Mouse (Mus musculus): ENCODE data around the gene Plekhg3.

The Plekhg3 gene

DNA sequence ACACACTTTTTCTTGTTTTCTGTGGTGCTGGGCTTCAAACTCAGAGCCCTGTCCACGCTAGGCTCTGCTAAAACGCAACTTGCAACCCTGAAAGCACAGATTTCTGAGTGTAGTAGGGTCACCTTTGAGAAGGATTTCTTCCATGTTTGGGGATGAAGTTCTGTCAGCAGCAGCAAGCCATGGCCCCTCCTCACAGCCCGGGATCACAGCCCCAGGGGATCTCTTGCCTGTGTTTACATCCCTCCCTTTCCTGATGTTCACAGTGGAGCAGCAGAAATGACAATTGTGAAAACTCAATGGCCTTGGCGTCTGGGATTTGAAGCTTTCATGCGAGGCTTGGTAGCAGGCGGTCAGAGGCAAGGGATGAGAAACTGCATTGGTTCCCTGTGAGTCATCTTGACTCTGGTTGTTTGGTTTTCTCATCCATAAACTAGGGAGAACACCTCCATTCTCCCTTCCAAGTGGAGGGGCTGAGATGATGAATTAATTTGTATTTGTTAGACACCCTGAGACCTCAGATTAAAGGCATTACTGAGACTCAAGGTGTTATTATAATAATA is at the start of gene Plekhg3:
TSS of gene Plekhg3 (plus strand) at position 312 of the 560 bp plus-strand sequence.
- DNase-seq (ENCODE audit: low spot score), result no peak

DNA sequence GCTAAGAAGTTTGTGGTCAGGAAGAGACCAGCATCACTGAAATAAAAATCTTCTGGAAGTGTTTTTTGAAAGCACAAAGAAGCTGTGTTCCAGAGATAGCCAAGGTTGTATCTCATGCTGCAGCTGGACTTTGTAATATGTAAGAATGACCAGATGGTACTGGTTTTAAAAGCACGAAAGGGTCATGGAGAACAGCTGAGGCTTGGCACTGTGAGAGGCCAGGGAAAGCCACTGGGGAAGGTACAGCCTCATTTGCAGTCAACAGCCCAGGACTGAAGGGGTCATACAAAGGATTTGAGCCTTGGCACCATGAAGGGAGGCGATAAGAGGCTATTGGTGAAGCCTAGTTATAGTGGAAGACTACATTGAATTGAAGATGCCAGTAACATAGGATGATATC is 48.2 kb upstream of the Plekhg3 start:
- no peak for DNase-seq (ENCODE audit: low spot score)

DNA sequence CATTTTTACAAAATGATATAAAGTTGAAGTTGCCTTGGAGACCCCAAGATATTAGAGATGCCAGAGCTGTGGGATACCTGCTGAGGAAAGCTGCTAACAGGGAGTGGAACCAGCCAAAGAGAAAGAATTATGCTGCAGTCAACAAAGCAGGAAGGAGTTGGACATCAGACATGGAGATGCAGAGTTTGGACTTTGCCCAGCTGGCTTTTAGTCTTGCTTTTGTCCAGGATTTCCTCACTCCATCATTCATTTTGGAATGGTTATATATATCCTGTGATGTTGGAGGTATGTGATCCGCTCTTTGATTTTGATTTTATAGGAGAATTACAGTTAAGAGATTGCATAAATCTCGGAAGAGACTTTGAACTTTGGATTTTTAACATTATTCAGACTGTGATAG is 47.7 kb upstream of the Plekhg3 start:
- DNase-seq (ENCODE audit: low spot score), result no peak

DNA sequence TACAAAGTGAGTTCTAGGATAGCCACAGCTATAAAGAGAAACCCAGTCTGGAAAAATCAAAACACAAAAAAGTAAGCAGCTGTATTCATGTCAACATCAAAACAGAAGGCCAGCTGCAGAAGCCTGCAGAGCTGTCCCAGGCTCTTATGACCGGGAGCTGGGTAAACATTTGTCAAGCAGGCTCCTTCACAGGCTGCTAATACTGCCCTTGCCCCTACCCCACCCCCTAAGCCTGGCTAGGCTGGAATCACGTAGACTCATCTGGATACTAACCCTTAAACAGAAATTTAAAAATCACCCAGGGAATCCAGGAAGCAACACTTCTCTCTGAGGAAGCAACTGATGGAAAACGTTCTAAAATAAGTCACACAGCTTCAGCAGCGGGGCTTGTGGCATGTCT is 45.8 kb upstream of the Plekhg3 start:
- no peak for DNase-seq (ENCODE audit: low spot score)

DNA sequence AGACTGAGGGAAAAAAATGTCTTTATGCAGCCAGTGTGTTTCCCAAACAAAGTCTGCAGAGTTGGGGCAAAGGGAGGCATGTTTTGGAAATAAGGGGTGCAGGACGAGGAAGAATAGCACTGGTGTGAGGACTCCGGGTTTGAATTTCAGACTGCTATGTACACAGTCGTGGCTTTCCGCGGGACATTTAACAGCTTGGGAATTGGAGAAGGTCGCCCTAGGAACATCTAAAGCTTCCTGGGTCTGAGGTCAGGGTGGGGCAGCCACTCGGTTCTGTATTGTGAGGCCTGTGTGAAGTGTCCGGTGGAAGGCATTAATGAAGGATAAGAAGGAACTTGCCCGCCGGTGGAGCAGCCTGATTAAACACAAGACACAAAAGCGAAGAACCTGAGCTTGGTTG is 45.3 kb upstream of the Plekhg3 start:
- no peak for DNase-seq (ENCODE audit: low spot score)

DNA sequence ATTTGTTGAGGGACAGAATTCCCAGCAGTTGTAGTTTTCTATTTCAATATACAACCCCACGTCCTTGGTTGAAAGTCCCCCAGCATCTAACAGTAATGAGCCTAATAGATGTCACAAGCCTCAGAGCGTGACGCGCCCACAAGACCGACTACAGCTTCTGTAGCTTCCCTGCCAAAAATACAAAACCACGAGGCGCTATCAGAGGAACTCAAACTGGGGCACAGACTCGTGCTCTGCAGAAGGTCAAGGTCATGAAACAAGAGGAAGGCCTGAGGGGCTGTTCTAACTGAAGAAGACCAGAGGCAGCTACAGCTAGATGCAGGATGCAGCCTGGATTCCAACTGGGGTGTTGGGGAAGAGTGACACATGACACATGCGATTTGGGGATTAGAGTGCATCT is 43.7 kb upstream of the Plekhg3 start:
- DNase-seq (ENCODE audit: low spot score), result no peak

DNA sequence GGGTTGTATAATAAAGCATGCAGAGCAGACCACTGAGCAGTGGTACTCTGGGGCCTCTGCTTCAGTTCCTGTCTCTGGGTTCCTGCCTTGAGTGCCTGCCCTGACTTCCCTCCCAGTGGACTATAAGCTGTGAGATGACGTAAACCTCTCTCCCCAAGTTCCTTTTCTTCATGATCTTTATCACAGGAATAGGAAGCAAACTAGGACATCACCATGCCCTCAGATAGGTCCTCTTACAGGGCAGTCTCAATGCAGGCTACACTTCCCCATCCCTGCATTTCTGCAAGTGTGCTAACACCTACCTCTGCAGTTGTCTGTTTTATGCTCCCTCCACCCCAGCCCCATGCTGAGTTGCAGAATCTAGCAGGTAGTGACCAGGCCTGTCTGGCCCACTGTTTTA is 39.9 kb upstream of the Plekhg3 start:
- no peak for DNase-seq (ENCODE audit: low spot score)

DNA sequence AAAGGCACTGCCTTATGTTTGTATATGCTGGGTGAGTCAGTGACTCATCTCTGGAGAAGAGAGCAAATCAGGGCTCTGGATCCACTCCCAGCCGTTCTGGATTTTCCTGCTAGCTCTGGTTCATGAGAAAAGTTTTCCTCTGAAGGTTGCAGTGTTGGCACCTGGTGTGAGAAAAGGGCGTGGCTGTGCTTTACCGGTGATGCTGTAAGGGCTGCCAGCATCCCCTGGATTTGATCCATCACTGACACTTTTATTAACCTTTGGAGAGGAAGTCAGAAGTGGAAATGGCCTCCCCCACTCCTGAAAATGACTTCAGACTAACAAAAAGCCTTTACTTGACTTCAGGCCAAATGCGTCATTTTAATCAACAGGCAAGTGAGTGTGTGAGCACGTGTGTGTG is 37.2 kb upstream of the Plekhg3 start:
- no peak for DNase-seq (ENCODE audit: low spot score)

DNA sequence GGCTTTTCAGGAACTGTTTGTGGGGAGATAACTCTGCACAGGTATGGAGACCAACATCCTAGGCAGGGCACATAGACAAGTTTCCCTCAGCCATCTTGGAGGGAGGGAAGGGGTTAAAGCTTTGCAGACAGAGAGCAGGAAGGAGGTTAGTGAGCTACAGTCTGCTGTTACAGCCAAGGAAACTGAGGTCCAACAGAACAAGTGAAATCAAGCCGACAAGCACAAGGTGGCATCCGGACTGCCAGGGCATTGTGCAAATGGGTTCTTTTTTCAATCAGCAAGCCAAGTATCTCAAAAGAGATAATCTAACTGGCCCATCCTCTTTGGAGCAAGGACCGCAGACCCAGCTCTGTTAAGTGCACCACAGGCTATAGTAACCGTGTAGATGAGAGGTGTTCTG is 35.3 kb upstream of the Plekhg3 start:
- DNase-seq (ENCODE audit: low spot score), result no peak

DNA sequence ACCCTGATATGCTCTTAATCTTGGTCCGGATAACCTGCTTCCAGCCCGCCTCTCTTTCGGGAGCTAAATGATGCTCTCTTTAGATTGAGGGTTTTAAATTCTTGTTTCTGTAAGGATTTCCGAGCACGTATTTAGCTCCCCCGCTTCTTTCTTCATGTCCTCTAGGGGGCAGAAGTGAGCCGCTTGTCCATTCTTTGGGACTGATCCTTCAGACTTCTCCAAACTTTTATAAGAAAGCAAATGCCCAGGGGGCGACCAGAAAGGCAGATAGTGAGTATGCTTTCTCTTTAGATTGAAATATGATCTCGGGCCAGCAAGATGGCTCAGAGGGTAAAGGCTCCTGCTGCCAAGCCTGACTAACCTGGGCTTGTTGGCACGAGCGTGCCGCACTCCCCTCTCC is 34.4 kb upstream of the Plekhg3 start:
- DNase-seq (ENCODE audit: low spot score), result peak; percentile 89

DNA sequence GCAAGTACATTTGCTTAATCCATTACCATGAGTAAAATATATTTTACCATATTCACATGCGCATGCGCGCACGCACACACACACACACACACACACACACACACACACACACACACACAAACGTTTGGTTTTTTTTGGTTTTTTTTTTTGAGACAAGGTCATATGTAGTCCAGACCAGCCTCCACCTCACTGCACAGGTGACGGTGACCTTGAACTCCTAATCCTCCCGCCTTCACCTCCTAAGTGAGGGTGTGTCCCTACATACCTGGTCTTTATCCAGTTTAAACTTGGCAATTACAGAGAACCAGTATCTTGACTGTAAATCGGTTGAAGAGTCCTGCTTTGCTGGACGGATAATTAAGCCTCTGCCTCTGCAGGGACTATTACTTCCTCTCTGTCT is 31.4 kb upstream of the Plekhg3 start:
- no peak for DNase-seq (ENCODE audit: low spot score)

DNA sequence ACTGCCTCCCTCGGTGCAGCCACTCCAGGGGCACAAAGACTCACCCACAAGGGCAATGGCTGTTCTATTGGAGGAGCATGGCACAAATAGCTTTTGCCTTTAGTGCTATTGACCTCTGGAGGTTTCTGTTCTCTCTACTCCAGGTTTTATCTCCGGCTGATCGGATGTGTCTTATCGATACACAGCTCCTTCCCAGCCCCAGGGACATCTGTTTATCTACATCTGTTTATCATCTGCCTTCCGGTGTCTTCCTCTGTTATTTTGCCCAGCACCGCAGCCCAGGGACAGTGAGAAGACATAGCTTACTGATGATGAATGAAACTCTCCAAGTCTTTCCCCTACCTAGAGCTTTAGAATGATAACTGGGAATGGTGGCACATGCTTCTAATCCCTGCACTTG is 30.6 kb upstream of the Plekhg3 start:
- no peak for DNase-seq (ENCODE audit: low spot score)

DNA sequence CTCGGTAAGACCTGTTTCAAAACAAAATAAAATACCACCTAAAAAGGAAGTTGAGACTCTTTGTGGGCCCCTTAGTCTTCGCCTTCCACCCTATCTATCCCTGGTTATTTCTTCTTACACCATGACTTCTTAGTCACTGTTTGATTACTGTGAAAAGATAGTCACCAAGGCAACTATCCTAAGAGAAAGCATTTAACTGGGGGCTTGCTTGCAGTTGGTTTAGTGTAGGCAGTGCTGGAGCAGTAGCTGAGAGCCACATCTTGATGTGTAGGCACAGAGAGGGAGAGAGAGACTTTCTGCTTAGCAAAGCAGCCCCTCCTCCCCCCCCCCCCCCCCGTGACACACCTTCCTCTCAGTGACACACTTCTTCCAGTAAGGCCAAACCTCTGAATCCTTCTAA is 29.8 kb upstream of the Plekhg3 start:
- DNase-seq (ENCODE audit: low spot score), result no peak

DNA sequence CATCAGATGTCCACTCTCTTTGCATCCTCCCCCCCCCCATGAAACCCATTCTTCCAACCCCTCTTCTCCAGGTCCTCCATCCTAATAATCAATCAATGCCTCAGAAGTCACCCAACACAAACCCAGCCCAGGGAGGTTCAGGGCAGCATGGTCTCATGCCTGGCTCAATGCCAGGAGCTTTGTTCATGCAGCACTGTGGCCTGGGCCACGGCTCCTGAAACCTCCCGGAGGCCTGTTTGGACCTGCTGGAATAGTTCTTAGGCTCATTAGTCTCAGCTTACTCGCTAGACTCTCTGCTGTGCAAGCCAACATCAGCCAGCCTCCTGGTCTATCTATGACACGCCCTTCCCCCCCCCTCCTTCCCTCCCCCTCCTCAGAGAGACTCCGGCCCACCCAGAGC is 27.7 kb upstream of the Plekhg3 start:
- DNase-seq (ENCODE audit: low spot score), result no peak

DNA sequence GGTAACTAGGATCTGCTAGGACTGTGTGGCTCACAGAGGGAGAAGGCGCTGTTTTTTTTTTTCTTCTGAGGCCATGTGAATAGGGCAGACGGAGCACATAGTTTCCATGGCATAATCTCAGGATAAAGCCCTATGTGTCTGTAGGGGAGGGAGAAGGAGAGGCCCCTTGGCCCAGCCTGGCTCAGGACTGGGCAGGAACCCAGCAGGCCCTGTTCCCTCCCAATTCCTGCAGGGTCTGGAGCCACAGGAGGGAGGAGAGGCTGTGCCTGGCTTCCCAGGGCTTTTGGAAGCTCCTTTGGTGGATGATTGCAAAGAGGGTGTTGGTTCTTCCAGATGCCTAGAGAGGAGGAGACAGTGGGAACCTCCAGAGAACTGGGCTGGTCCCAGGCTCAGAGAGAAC is 24.2 kb upstream of the Plekhg3 start:
- DNase-seq (ENCODE audit: low spot score), result no peak

DNA sequence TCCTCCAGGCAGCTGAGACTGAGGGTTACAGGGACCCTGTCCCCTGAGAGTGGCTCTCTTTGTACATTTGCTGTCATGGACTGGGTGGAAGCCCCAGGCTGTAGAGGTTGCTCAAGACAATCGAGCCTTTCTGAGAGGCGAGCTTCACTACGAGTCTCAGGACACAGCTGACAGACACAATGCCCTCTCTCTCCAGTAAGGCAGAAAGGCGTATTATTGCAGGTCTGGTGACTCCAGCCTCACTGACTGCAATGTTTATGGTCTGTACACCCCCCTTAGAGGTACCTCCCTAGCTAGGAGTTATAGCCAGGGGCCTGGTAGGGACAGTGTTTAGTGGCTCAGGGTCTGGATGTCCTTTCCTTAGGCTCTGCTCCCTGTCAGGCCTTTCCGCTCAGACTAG is 22.9 kb upstream of the Plekhg3 start:
- DNase-seq (ENCODE audit: low spot score), result peak; percentile 34

DNA sequence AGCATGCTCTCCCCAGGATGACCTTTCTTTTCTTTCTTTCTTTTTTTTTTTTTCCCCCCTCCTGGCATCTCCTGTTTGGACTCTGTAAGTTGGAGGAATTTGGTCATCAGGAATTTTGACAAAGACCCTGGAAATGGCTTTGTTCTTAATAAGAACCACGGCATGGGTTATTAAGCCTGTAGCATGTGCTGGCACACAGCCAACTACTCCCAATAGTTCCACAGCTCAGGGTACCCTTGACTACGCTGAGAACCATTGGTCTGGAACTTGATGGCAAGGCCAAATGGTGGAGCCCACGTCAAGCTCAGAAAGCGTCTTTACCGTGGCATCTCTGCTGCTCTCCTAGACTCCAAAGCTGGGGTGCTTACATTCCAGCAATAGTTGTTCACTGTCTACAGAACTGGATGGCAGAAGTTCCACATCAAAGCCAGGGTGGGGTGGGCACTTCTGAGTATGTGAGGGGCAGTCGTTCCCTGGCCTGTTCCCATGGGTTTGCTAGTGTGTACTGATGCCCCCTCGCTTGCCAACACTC is 21.7 kb upstream of the Plekhg3 start:
- no peak for DNase-seq (ENCODE audit: low spot score)

DNA sequence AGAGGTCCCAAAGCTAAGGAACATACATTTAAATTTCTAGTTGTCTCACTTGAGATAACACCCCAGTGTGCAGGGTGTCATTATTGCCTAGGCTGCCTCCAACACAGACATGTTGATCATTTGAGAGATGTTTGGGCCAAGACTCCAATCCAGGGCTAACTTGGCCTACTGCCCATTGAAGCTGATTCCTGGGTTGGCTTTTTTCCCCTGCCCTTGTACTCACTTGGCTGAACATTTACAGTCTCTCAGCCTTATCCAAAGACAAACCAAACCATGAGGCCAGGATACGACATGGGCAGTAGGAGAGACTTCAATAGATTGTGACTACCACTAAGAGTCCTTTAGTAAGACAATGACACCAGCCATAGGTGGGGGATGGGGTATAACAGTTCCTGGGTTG is 18.0 kb upstream of the Plekhg3 start:
- DNase-seq (ENCODE audit: low spot score), result no peak

DNA sequence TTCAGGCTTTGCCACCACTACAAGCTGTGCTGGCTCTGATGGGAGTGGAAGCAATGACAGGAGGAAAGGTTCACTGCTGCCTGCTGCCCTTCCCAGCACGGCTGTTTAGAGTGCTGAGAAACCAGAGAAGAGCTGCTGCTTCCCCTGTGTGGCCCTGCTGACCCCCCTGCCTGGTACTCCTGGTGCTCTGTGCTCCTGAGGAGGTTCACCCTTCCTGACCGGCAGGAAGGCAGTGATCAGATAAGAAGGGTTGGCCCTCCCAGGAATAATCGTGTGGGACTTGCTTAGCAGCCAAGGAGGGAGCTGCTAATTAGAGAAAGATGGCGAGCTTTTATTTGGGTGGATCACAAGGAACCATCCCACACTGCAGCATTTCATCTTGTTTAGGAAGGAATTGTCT is 15.8 kb upstream of the Plekhg3 start:
- no peak for DNase-seq (ENCODE audit: low spot score)

DNA sequence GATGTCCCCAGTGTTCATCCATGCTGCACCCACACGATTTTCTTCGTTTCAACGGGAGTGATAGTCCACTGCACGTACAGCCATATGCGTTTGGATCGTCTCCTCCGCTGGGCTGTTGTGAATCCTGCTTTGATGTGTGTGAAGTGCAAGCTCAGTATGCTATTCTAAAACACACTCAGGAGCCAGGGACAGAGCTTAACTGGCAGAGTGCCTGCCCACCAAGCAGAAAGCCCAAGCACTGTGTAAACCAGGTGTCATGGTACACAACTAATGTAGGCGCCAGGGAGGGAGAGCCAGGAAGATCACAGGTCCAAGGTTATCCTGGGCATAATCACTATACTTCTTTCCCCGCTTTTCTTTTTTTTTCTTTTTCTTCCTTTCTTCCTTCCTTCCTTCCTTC is 12.7 kb upstream of the Plekhg3 start:
- no peak for DNase-seq (ENCODE audit: low spot score)

DNA sequence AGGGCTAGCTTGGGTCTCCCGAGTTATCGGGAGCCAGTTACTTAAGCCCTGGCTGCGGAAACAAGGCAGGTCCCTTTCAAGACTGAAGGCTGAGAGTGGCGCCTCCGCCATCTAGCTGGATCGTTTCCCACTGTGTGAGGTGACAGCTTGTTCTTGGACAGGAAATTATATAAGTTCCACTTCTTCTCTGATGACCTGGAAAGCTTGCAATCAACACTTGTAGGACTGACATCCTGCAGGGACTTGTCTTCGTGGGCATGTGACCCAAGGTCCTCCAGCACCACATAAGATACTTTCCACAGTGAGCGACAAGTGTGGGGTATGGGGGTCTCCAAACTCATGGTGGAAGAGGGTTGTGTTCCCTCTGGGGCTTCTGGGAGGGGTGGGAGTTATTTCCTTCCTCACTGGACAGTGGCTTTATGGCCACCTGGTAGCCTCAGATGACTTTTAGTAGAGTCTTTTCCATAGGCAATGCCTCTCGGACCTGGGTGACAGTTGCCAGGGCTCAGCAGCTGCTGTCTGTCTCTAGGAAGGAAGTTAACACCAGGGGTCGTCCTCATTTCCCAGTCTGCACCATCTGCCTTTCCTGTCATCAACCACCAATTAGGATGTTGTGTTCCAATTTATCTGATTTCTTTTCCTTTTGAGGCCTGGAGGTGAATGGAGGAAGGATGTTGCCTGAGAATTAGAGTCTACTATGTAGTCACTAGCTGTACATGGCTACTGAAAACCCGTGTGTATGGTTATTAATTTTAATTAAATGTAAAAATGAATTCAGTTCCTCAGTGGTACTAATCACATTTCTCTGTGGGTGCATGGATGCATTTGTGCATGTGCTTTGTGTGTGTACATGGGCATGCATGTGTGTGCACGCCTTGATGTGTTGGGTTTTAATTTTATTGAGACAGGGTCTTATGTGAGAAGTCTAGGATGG is 11.5 kb upstream of the Plekhg3 start:
- DNase-seq (ENCODE audit: low spot score), result no peak

DNA sequence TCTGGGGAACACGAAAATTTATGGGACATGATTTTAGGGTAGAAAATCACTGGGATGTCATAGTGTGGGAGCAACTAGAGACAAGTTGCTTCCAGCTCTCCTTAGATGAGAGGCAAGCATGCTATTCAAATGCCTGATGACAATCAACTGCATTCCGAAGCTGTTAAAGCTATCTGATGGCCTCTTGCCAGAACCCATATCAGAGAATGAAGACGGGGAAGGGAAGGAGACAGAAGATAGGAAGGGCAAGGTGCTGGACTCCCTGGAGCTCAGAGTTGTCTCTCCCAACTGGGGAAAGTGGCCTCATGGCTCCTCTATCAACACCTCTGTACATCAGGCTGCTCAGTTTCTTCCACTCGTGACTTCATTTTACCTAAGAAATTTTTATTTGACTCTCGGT is 7.0 kb upstream of the Plekhg3 start:
- no peak for DNase-seq (ENCODE audit: low spot score)

DNA sequence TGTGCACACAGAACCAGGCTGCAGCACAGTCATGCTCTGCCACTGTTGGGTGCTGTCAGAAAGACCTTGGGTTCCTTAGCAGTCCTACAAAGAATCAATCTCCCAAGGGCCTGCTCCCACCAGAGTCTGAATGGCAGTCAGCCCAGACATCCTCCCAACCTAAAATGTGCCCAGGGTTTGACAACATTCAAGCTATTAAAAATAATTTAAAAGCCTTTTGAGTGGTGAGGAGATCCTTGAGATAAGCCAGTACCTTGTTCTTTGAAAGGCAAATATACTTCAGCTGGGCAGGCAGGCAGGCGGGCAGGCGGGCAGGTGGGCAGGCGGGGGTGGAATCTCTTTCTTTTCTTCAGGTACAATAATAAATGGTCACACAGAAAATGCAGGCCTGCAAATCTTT is 5.8 kb upstream of the Plekhg3 start:
- no peak for DNase-seq (ENCODE audit: low spot score)

Data from embryo, embryonic 10.5 days (tissue).